Mouse (Mus musculus): ENCODE results near the gene Nelfe. TPM values are rescaled to one million over a fixed set of nuclear protein-coding genes. Genes with fewer than 3 reads are reported as not detected.
"Not testable (repeated sequence)": the region's sequence is repeated elsewhere in the genome, so short reads cannot be mapped to it uniquely, and the experiment has no call there.

Gene Nelfe
- total RNA-seq (2014; rRNA removed) (27.6 and 32.9 TPM in 2 replicates), polyA plus RNA-seq (2015; fragmentation: Nextera tagmentation; extraction: Ambion mirVana) (63.5 and 71.9 TPM in 2 replicates)

DNA sequence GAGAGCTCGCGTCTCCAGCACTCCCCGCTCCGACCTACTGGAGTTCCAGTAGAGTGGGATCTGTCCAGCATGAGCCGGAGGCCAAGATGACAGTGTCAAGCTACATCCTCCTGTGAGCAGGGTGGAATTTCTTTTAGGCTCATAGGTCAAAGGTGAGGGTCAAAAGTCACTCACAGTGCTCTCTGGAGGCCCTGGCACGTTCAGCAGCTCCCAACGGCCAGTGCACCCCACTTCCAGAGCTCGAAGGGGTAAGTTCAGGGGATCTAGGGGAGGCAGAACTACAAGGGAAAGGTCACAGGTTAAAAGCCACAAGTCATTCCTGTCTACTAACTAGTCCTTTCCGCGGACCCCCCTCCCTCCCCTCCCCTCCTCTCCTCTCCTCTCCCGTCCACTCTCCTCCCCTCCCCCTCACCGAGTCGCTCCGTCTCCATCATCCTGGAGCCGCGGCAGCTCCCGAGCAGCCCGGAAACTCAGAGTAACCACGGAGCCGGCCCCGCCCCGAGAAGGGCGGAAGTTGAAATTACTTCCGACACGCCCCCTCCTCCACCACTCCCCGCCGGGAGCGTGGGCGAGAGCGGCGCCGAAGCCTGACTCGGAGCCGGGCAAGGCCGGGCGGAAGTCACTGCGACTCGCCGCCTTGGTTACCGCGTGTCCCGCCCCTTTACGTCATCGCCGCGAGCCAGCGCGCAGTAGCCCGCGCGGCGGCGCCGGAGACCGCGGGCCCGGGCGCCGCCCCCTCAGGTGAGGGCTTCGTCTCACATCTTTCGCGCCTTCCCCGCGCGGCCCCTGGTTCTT lies at the start of gene Nelfe, which contains the start of gene Skiv2l:
Gene Nelfe, plus strand, starts transcription at position 670 of the 795 bp plus-strand sequence.
Gene Skiv2l, minus strand, starts transcription at position 489 of the 795 bp plus-strand sequence.
- Histone ChIP-seq H3K36me3 (ENCODE audit: insufficient read depth, low read length) (peaks cover 45% of the 10 kb centered on the region), H3K9me3 (ENCODE audit: low read length) (no peaks in the 10 kb centered on the region), H3K4me1 (ENCODE audit: insufficient read depth, low read length) (peaks cover 13% of the 10 kb centered on the region; the same call in 1 of the 2 replicates), H3K27ac (peak within 1 kb of the TSS; percentile 56; the same call in 1 of the 2 replicates), H3K27me3 (ENCODE audit: insufficient read depth, low read length) (no peaks in the 10 kb centered on the region), H3K4me2 (ENCODE audit: low read depth, low read length) (peak within 1 kb of the TSS; percentile 88), H3K4me3 (ENCODE audit: low read length) (peak within 1 kb of the TSS; percentile 92), H3K9ac (replicated peaks; ENCODE audit: low read length) (peak within 1 kb of the TSS; percentile 71)
- WGBS: 1% methylated on average over 64 of the region's 65 CpGs
- ATAC-seq: peak; percentile 98
- no peak for TF ChIP-seq CTCF (IDR thresholded peaks at IDR 0.05; ENCODE audit: low read depth)
- DNase-seq (ENCODE audit: low spot score): peak; percentile 99

DNA sequence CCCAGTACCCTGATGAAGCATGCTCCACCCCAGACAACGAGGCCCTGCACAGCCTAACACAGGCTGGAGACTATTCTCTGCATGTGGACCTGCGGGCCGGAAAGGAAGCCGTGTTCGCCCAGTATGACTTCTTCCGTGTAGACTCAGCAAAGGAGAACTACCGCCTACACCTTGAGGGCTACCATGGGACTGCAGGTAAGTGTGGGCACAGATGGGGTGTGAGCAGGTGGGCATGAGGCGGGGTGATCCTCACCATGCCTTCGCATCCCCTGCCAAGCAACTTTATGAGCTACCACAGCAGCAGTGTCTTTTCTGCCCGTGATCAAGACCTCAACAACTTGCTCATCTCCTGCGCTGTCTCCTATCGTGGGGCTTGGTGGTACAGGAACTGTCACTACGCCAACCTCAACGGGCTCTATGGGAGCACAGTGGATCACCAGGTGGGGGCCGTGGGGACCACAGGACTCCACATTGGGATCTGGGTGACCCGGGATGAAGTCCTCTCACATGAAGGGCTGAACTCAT lies 49.3 kb upstream of the Nelfe start:
- H3K27ac ChIP-seq; DNase-seq (ENCODE audit: low spot score); H3K4me2 ChIP-seq (ENCODE audit: low read depth, low read length); H3K4me3 ChIP-seq (ENCODE audit: low read length); H3K9me3 ChIP-seq (ENCODE audit: low read length); H3K4me1 ChIP-seq (ENCODE audit: insufficient read depth, low read length); H3K9ac ChIP-seq (replicated peaks; ENCODE audit: low read length); ATAC-seq; H3K27me3 ChIP-seq (ENCODE audit: insufficient read depth, low read length); H3K36me3 ChIP-seq (ENCODE audit: insufficient read depth, low read length): not testable (repeated sequence)
- 90% methylated on average over 16 of the region's 16 CpGs for WGBS

DNA sequence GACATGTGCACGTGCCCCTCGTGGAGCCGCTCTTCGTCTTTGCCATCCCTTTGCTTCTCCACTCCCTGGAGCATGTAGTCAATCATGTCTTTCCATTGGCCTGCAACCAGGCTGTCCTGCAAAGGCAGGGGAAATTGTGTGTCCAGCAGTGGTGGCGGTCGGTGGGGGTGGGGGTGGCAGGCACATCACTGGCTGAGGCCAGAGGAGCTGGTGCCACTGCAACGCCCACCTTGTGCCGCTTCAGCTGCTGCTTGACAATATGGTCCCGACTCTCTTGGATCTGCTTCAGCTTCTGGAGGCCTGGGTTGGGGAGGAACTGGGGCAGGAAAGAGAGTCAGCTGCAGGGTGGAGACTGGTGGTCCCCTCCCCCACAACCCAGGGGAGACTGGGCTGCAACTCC lies 47.4 kb upstream of the Nelfe start:
- 85% methylated on average over 9 of the region's 9 CpGs for WGBS

DNA sequence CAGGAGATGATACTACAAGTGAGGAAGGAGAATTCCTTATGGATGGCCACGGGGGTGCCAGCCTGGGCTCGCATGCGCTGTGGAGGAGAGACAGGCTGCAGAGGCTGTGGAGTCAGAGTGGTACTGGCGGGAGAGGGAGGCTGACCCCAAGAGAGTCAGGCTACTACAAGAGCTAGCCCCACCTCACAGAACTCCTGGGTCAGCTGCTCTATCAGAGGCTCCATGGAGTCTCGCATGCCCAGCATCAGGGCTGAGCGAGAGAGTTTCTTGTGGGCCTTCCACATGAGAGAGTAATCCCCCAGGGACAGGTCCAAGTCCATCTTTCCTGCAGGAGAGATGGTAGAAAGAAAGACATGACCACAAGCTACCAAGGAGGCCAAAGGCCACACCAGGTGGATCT lies 46.8 kb upstream of the Nelfe start:
- H3K4me2 ChIP-seq (ENCODE audit: low read depth, low read length); H3K9ac ChIP-seq (replicated peaks; ENCODE audit: low read length); H3K4me1 ChIP-seq (ENCODE audit: insufficient read depth, low read length); H3K27ac ChIP-seq; H3K36me3 ChIP-seq (ENCODE audit: insufficient read depth, low read length); H3K9me3 ChIP-seq (ENCODE audit: low read length); ATAC-seq; H3K27me3 ChIP-seq (ENCODE audit: insufficient read depth, low read length); H3K4me3 ChIP-seq (ENCODE audit: low read length); DNase-seq (ENCODE audit: low spot score): not testable (repeated sequence)
- WGBS: 91% methylated on average over 5 of the region's 6 CpGs

More for the DNA sequence above, 47.4 kb upstream of the Nelfe start:
- ATAC-seq; H3K4me3 ChIP-seq (ENCODE audit: low read length); H3K4me1 ChIP-seq (ENCODE audit: insufficient read depth, low read length); H3K9me3 ChIP-seq (ENCODE audit: low read length); H3K4me2 ChIP-seq (ENCODE audit: low read depth, low read length); H3K27me3 ChIP-seq (ENCODE audit: insufficient read depth, low read length); H3K27ac ChIP-seq; H3K36me3 ChIP-seq (ENCODE audit: insufficient read depth, low read length); DNase-seq (ENCODE audit: low spot score); H3K9ac ChIP-seq (replicated peaks; ENCODE audit: low read length): not testable (repeated sequence)

DNA sequence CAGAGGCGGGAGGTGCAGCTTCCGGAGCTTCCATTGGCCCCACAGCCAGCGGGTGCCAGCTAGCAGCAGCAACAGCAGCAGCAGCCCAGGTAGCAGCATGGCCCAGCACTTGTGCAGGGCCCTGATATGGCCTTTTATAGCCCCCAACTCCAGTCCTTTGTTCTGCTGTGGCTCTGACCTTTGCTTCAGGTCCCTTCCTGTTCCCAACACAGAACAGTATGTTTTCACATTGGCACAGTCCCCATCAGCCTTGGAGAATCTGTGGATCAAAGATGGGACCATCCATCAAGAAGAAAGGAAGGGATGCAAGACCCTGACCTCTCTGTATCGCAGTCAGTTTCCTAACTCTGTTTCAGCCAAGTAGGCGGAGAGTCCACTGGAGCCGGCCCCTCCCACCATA lies 45.9 kb upstream of the Nelfe start, which contains the start of gene Cyp21a1:
Gene Cyp21a1, minus strand, starts transcription at position 261 of the 400 bp plus-strand sequence.
- ATAC-seq; H3K4me3 ChIP-seq (ENCODE audit: low read length); H3K9ac ChIP-seq (replicated peaks; ENCODE audit: low read length); H3K4me2 ChIP-seq (ENCODE audit: low read depth, low read length); H3K4me1 ChIP-seq (ENCODE audit: insufficient read depth, low read length); H3K27me3 ChIP-seq (ENCODE audit: insufficient read depth, low read length); DNase-seq (ENCODE audit: low spot score); H3K27ac ChIP-seq; H3K36me3 ChIP-seq (ENCODE audit: insufficient read depth, low read length); H3K9me3 ChIP-seq (ENCODE audit: low read length): not testable (repeated sequence)
- WGBS: 90% methylated on average over 2 of the region's 6 CpGs

DNA sequence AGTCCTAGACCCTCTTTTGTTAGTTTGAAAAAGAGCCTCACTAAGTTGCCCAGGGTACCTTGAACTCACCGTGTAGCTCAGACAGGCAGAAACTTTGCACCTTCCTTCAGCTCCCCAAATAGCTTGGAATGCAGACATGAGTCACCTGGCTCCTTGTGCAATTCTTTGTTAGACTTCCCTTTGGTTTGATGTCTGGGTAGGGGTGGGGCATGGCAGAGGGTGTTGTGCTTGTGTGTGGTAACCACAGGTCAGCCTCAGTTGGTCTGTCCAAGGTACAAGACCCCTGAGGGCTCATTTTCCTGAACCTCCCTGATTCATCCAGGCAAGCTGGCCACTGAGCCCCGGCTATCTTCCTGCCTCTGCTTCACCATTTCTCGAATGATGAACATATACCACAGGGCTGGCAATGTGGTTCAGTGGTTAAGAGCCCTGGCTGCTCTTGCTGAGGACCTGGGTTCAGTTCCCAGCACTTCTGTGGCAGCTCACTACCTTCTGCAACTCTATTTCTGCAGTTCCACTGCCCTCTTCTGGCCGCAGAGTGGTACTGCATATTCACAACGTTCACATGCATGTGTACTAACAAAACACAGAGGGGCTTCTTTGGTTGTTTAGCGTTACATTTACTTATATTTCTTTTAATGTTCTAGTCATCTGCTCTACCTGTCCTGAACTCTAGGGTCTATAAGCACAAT lies 45.2 kb upstream of the Nelfe start:
- DNase-seq (ENCODE audit: low spot score): no peak
- H3K36me3 ChIP-seq (ENCODE audit: insufficient read depth, low read length): no peaks in the 10 kb centered on the region
- H3K9ac ChIP-seq (replicated peaks; ENCODE audit: low read length): no peak overlapping the region
- no peaks in the 10 kb centered on the region for H3K4me1 ChIP-seq (ENCODE audit: insufficient read depth, low read length)
- H3K9me3 ChIP-seq (ENCODE audit: low read length): no peaks in the 10 kb centered on the region
- no peak overlapping the region for H3K4me2 ChIP-seq (ENCODE audit: low read depth, low read length)
- WGBS: 74% methylated on average over 6 of the region's 6 CpGs
- H3K27me3 ChIP-seq (ENCODE audit: insufficient read depth, low read length): no peaks in the 10 kb centered on the region
- no peak overlapping the region for H3K4me3 ChIP-seq (ENCODE audit: low read length)
- H3K27ac ChIP-seq: no peak overlapping the region
- peak; percentile 38 for TF ChIP-seq CTCF (IDR thresholded peaks at IDR 0.05; ENCODE audit: low read depth)
- no peak for ATAC-seq

Data from hindbrain, postnatal 0 days (tissue).